In genomic region chr5:148820476-148820875, GRCm38 (mm10) we compare ENCODE assay signal across 8 mouse cellular contexts.
DNase-seq lines count a peak whose midpoint lies in the region; ATAC-seq and TF ChIP-seq lines count a peak whose summit lies in the region.

No protein-coding gene starts in this region.

- no peak overlapping the region for H3K4me3 ChIP-seq in heart, embryonic 15.5 days
- peak overlapping the region; percentile 27 to 38; a peak in 3 of 4 replicates for H3K4me3 ChIP-seq in MEL (ENCODE audit: control insufficient read depth in 1 of 2, insufficient read depth in 1 of 2, low read depth in 2 of 2, low read length in 2 of 2)
- H3K4me3 ChIP-seq in forebrain, embryonic 12.5 days (replicated peaks) = peak overlapping the region; percentile 10; the same call in 1 of the 2 replicates
- H3K4me3 ChIP-seq in limb, embryonic 13.5 days = peak overlapping the region; percentile 21; the same call in 1 of the 2 replicates

- no peaks in the 10 kb centered on the region for H3K79me2 ChIP-seq in MEL (ENCODE audit: control insufficient read depth, insufficient read depth, low read length, poor library complexity)

- WGBS in heart, embryonic 15.5 days = 21% methylated on average over 20 of the region's 20 CpGs
- WGBS in forebrain, embryonic 12.5 days = 17% methylated on average over 20 of the region's 20 CpGs
- 9% methylated on average over 20 of the region's 20 CpGs for WGBS in limb, embryonic 13.5 days

- no peak for TF ChIP-seq POLR2A in MEL (IDR thresholded peaks at IDR 0.05; ENCODE audit: control insufficient read depth in 1 of 2, insufficient read depth in 1 of 2, low read depth in 1 of 2, low read length in 2 of 2, poor library complexity in 1 of 2)

- no peaks in the 10 kb centered on the region for H3K27me3 ChIP-seq in heart, embryonic 15.5 days
- H3K27me3 ChIP-seq in MEL (ENCODE audit: control insufficient read depth in 1 of 2, insufficient read depth in 2 of 2, low read length in 2 of 2) = no peaks in the 10 kb centered on the region
- H3K27me3 ChIP-seq in forebrain, embryonic 12.5 days = peaks cover 13% of the 10 kb centered on the region; the same call in 1 of the 2 replicates
- peaks cover 22% of the 10 kb centered on the region for H3K27me3 ChIP-seq in limb, embryonic 13.5 days

- no peak for DNase-seq in heart, postnatal 25 days (ENCODE audit: low spot score)
- DNase-seq in MEL (ENCODE audit: low read depth, low spot score) (peak; percentile 92), adipocyte (ENCODE audit: low spot score) (no peak)
- peak; percentile 67 for DNase-seq in retina, embryonic 14.5 days (ENCODE audit: low spot score)
- DNase-seq in cerebellum, adult 18-20 months = no peak

- peak overlapping the region; percentile 36 for H3K4me2 ChIP-seq in heart, embryonic 15.5 days
- peak overlapping the region; percentile 43 for H3K4me2 ChIP-seq in forebrain, embryonic 12.5 days
- H3K4me2 ChIP-seq in limb, embryonic 13.5 days (replicated peaks) = peak overlapping the region; percentile 46

- no peak for ATAC-seq in heart, embryonic 15.5 days (replicated peaks; ENCODE audit: insufficient number of reproducible peaks, insufficient read depth, low FRiP score, low read depth)
- no peak for ATAC-seq in forebrain, embryonic 12.5 days (ENCODE audit: low FRiP score)
- ATAC-seq in limb, embryonic 13.5 days (ENCODE audit: low FRiP score, low read depth) = no peak

- H3K4me1 ChIP-seq in heart, embryonic 15.5 days (replicated peaks) = peaks cover 19% of the 10 kb centered on the region
- peaks cover 10 to 26% of the 10 kb centered on the region in 2 experiments for H3K4me1 ChIP-seq in MEL (ENCODE audit: control insufficient read depth in 1 of 2, insufficient read depth in 2 of 2, low read length in 2 of 2)
- peaks cover 17% of the 10 kb centered on the region for H3K4me1 ChIP-seq in forebrain, embryonic 12.5 days
- peaks cover 14% of the 10 kb centered on the region for H3K4me1 ChIP-seq in limb, embryonic 13.5 days

- H3K36me3 ChIP-seq in heart, embryonic 15.5 days = no peaks in the 10 kb centered on the region
- peaks cover 0 to 18% of the 10 kb centered on the region in 2 experiments; a peak in 2 of 4 replicates for H3K36me3 ChIP-seq in MEL (ENCODE audit: control insufficient read depth in 1 of 2, insufficient read depth in 2 of 2, low read length in 2 of 2)
- no peaks in the 10 kb centered on the region for H3K36me3 ChIP-seq in forebrain, embryonic 12.5 days (replicated peaks)
- no peaks in the 10 kb centered on the region for H3K36me3 ChIP-seq in limb, embryonic 13.5 days

- no peak overlapping the region for H3K9ac ChIP-seq in heart, embryonic 15.5 days
- peak overlapping the region; percentile 27 for H3K9ac ChIP-seq in MEL (ENCODE audit: control insufficient read depth, low read depth, low read length, poor library complexity, severe bottlenecking)
- peak overlapping the region; percentile 7; the same call in 1 of the 2 replicates for H3K9ac ChIP-seq in forebrain, embryonic 12.5 days
- H3K9ac ChIP-seq in limb, embryonic 13.5 days = peak overlapping the region; percentile 39; the same call in 1 of the 2 replicates

- no peak for TF ChIP-seq CTCF in MEL (IDR thresholded peaks at IDR 0.05 in 2 of 3, conservative IDR thresholded peaks at IDR 0.05 in 1 of 3; ENCODE audit: control insufficient read depth in 1 of 3, insufficient read depth in 1 of 3, low read depth in 2 of 3, low read length in 3 of 3, poor library complexity in 1 of 3, severe bottlenecking in 1 of 3)

- TF ChIP-seq RAD21 in MEL (IDR thresholded peaks at IDR 0.05; ENCODE audit: low read depth, low read length) = no peak; the same call in 1 of the 2 replicates

- H3K27ac ChIP-seq in heart, embryonic 15.5 days = no peak overlapping the region
- H3K27ac ChIP-seq in MEL (ENCODE audit: control insufficient read depth, low read depth, low read length) = no peak overlapping the region
- no peak overlapping the region for H3K27ac ChIP-seq in forebrain, embryonic 12.5 days
- no peak overlapping the region for H3K27ac ChIP-seq in limb, embryonic 13.5 days

- H3K9me3 ChIP-seq in heart, embryonic 15.5 days (replicated peaks) = no peaks in the 10 kb centered on the region
- no peaks in the 10 kb centered on the region for H3K9me3 ChIP-seq in MEL (replicated peaks; ENCODE audit: insufficient read depth, low read length)
- H3K9me3 ChIP-seq in forebrain, embryonic 12.5 days = no peaks in the 10 kb centered on the region
- H3K9me3 ChIP-seq in limb, embryonic 13.5 days = no peaks in the 10 kb centered on the region

- 0 out of 4 replicates have a peak, but pooled peaks of 1 of the 2 experiments have one; percentile 48 for TF ChIP-seq EP300 in MEL (IDR thresholded peaks at IDR 0.05; ENCODE audit: low read depth in 1 of 2, low read length in 2 of 2)

- intact Hi-C loops in heart, postnatal 25 days (cut with DNase I) = no loop called here

TF ChIP-seq in MEL, 35 proteins besides CTCF, POLR2A, EP300 and RAD21:
- TF ChIP-seq MAFK (IDR thresholded peaks at IDR 0.05; ENCODE audit: borderline replicate concordance, low read depth, low read length) (no peak), SMC3 (IDR thresholded peaks at IDR 0.05; ENCODE audit: low read depth, low read length) (no peak), GATA1 (IDR thresholded peaks at IDR 0.05; ENCODE audit: low read depth, low read length) (peak; percentile 15; the same call in 1 of the 2 replicates), E2F4 (IDR thresholded peaks at IDR 0.05; ENCODE audit: borderline replicate concordance, low read depth, low read length) (no peak), NELFE (IDR thresholded peaks at IDR 0.05; ENCODE audit: low read depth, low read length) (no peak), ZMIZ1 (IDR thresholded peaks at IDR 0.05; ENCODE audit: low read depth, low read length) (no peak), CHD2 (IDR thresholded peaks at IDR 0.05; ENCODE audit: low read length) (no peak), GABPA (IDR thresholded peaks at IDR 0.05; ENCODE audit: low read depth, low read length) (no peak), ELF1 (IDR thresholded peaks at IDR 0.05; ENCODE audit: low read depth, low read length) (0 out of 2 replicates have a peak, but pooled peaks have one; percentile 33), MAZ (IDR thresholded peaks at IDR 0.05; ENCODE audit: low read depth, low read length) (no peak), JUND (IDR thresholded peaks at IDR 0.05; ENCODE audit: low read depth, low read length) (no peak), ZNF384 (IDR thresholded peaks at IDR 0.05; ENCODE audit: low read depth, low read length) (no peak), TAL1 (IDR thresholded peaks at IDR 0.05; ENCODE audit: low read length) (no peak), POLR2AphosphoS5 (IDR thresholded peaks at IDR 0.05; ENCODE audit: borderline replicate concordance, low read depth, low read length) (no peak), MYB (IDR thresholded peaks at IDR 0.05; ENCODE audit: low read depth, low read length) (no peak), CHD1 (IDR thresholded peaks at IDR 0.05; ENCODE audit: low read depth, low read length) (no peak), MEF2A (IDR thresholded peaks at IDR 0.05; ENCODE audit: extremely low read depth, insufficient replicate concordance, low read depth, low read length, poor library complexity, severe bottlenecking) (no peak), HCFC1 (IDR thresholded peaks at IDR 0.05; ENCODE audit: low read depth, low read length) (no peak), ZKSCAN1 (IDR thresholded peaks at IDR 0.05; ENCODE audit: low read depth, low read length) (no peak), MXI1 (IDR thresholded peaks at IDR 0.05; ENCODE audit: low read depth, low read length) (peak; percentile 97), RCOR1 (IDR thresholded peaks at IDR 0.05; ENCODE audit: low read depth, low read length) (no peak), KAT2A (conservative IDR thresholded peaks at IDR 0.05; ENCODE audit: low read depth, low read length) (no peak), POLR2AphosphoS2 (IDR thresholded peaks at IDR 0.05; ENCODE audit: low read length) (no peak), MAX (IDR thresholded peaks at IDR 0.05; ENCODE audit: low read length) (peak; percentile 96), SIN3A (IDR thresholded peaks at IDR 0.05; ENCODE audit: low read length) (peak; percentile 82), TCF12 (IDR thresholded peaks at IDR 0.05; ENCODE audit: low read depth, low read length) (no peak), UBTF (IDR thresholded peaks at IDR 0.05; ENCODE audit: borderline replicate concordance, insufficient read depth, low read depth, low read length) (no peak), ETS1 (IDR thresholded peaks at IDR 0.05; ENCODE audit: low read depth, low read length) (peak; percentile 67; the same call in 1 of the 2 replicates), ZC3H11A (IDR thresholded peaks at IDR 0.05; ENCODE audit: low read depth, low read length) (no peak), TBP (IDR thresholded peaks at IDR 0.05; ENCODE audit: low read depth, low read length) (peak; percentile 25; the same call in 1 of the 2 replicates), NRF1 (IDR thresholded peaks at IDR 0.05; ENCODE audit: insufficient read depth, low read depth, low read length, poor library complexity, severe bottlenecking) (no peak), BHLHE40 (IDR thresholded peaks at IDR 0.05; ENCODE audit: borderline replicate concordance, low read depth, low read length) (no peak), USF2 (IDR thresholded peaks at IDR 0.05; ENCODE audit: borderline replicate concordance in 1 of 2, insufficient read depth in 1 of 2, low read depth in 1 of 2, low read length in 2 of 2) (no peak), USF1 (IDR thresholded peaks at IDR 0.05; ENCODE audit: low read depth, low read length) (peak; percentile 82), MYC (IDR thresholded peaks at IDR 0.05; ENCODE audit: low read depth, low read length) (peak; percentile 96)

Comparison
In these comparisons a context has a peak if more than half of its experiments do, and no peak if none do; other contexts are left out.
1. DNase-seq: peak in MEL (single experiment) and retina, embryonic 14.5 days (single experiment); none in heart, postnatal 25 days (single experiment), adipocyte (single experiment) and cerebellum, adult 18-20 months (0 of 2).
2. Peak in every context shown above with its lines, with median percentiles within 50 percentile points of each other: H3K4me2 ChIP-seq.